Mouse (Mus musculus) heart, embryonic 15.5 days (tissue): Measurements from ENCODE around the gene Slc2a10. TPM values are rescaled to one million over a fixed set of nuclear protein-coding genes. Genes with fewer than 3 reads are reported as not detected.

Experiments used
- ATAC-seq: fragments of 200-750 bp; cut with Nextera tagmentation; replicated peaks from 2 replicates; pipeline ENCODE4 v1.8.0; 2017; ENCODE audit warnings: low read depth, moderate TSS enrichment; ENCODE audit not compliant: insufficient number of reproducible peaks, insufficient read depth, low FRiP score
- H3K27ac ChIP-seq: fragments of 300-500 bp; sonication (generic); 2 replicates; pipeline ENCODE4 v1.5.1; 2015; ENCODE audit warnings: mild to moderate bottlenecking, inconsistent platforms
- H3K27me3 ChIP-seq: fragments of 300-500 bp; sonication (generic); 2 replicates; pipeline ENCODE4 v1.6.1; 2015; ENCODE audit warnings: inconsistent platforms
- H3K36me3 ChIP-seq: fragments of 300-500 bp; sonication (generic); 2 replicates; pipeline ENCODE4 v1.6.1; 2015; ENCODE audit warnings: mild to moderate bottlenecking, inconsistent platforms
- H3K4me1 ChIP-seq: fragments of 300-500 bp; sonication (generic); replicated peaks from 2 replicates; pipeline ENCODE4 v1.6.1; 2015; ENCODE audit warnings: inconsistent platforms
- H3K4me2 ChIP-seq: fragments of 300-500 bp; sonication (generic); 2 replicates; pipeline ENCODE4 v1.6.1; 2015; ENCODE audit warnings: inconsistent platforms, mild to moderate bottlenecking, moderate library complexity
- H3K4me3 ChIP-seq: fragments of 300-500 bp; sonication (generic); 2 replicates; pipeline ENCODE4 v1.5.1; 2015; ENCODE audit warnings: mild to moderate bottlenecking, inconsistent platforms
- H3K9ac ChIP-seq: fragments of 300-500 bp; sonication (generic); 2 replicates; pipeline ENCODE4 v1.6.1; 2015; ENCODE audit warnings: mild to moderate bottlenecking, inconsistent platforms
- H3K9me3 ChIP-seq: fragments of 300-500 bp; sonication (generic); replicated peaks from 2 replicates; pipeline ENCODE4 v1.6.1; 2016; ENCODE audit warnings: inconsistent platforms
- WGBS: fragments of 180-500 bp; shearing (Covaris S2); methylation state at CpG from one replicate; pipeline ENCODE4 v1.1.7; 2015; ENCODE audit warnings: mixed read lengths; 5-methylcytosine and 5-hydroxymethylcytosine counted together
- polyA plus RNA-seq: library from polyadenylated mRNA; unstranded; fragments of >200 nt; fragmentation: Nextera tagmentation; extraction: Ambion mirVana; gene quantifications from 2 replicates; pipeline ENCODE4 v1.2.1, GENCODE M21; 2015

Slc2a10 gene
- polyA plus RNA-seq, 1 experiment from 2014 or later = 5.0 TPM

GRCm38 (mm10) chr2:165563298-165564058, 59.9 kb downstream of the Slc2a10 start:
- peaks cover 54% of the 10 kb centered on the region for H3K27me3 ChIP-seq
- no peak overlapping the region for H3K27ac ChIP-seq
- ATAC-seq = no peak
- WGBS = 2% methylated on average over 52 of the region's 52 CpGs
- H3K4me2 ChIP-seq = peak overlapping the region; percentile 79
- peaks cover 9% of the 10 kb centered on the region for H3K4me1 ChIP-seq
- H3K9me3 ChIP-seq = no peaks in the 10 kb centered on the region
- peak overlapping the region; percentile 48 for H3K4me3 ChIP-seq
- no peaks in the 10 kb centered on the region for H3K36me3 ChIP-seq
- no peak overlapping the region; the same call in 1 of the 2 replicates for H3K9ac ChIP-seq

- Histone ChIP-seq H3K27me3 (peaks cover 54% of the 10 kb centered on the region), H3K4me3 (no peak overlapping the region), H3K27ac (no peak overlapping the region), H3K36me3 (no peaks in the 10 kb centered on the region), H3K4me1 (peaks cover 9% of the 10 kb centered on the region), H3K4me2 (no peak overlapping the region), H3K9me3 (no peaks in the 10 kb centered on the region), H3K9ac (no peak overlapping the region)
- 66% methylated on average over 8 of the region's 8 CpGs for WGBS
- ATAC-seq = no peak
These were observed 60.5 kb downstream of the Slc2a10 start for GRCm38 (mm10) chr2:165564101-165564500.

DNA sequence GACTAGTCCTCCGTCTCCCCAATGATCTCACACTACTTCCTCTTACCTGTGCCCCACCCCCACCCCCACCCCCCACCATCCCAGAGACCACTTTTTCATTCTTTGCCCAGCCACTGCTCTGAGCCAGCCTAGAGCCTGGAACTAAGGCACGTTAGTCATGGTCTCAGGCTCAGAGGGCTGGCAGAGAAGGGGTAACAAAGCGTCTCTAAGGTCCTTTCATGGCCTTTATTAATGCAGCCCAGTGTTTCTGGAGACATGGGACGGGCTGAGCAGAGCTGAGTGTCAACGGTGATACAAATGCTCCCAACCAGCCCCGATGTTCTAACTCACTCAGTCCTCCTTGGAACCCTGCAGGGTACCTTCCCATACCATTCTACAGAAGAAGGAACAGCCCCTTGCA, 61.0 kb downstream of the Slc2a10 start:
- H3K9ac ChIP-seq = no peak overlapping the region
- no peaks in the 10 kb centered on the region for H3K36me3 ChIP-seq
- H3K4me2 ChIP-seq = no peak overlapping the region
- 51% methylated on average over 6 of the region's 6 CpGs for WGBS
- no peak for ATAC-seq
- H3K27ac ChIP-seq = no peak overlapping the region
- H3K4me1 ChIP-seq = peaks cover 9% of the 10 kb centered on the region
- no peaks in the 10 kb centered on the region for H3K9me3 ChIP-seq
- no peak overlapping the region for H3K4me3 ChIP-seq
- H3K27me3 ChIP-seq = peaks cover 54% of the 10 kb centered on the region

GRCm38 (mm10) chr2:165566898-165567297, 63.3 kb downstream of the Slc2a10 start:
- peaks cover 9% of the 10 kb centered on the region for H3K4me1 ChIP-seq
- H3K27ac ChIP-seq = no peak overlapping the region
- no peaks in the 10 kb centered on the region for H3K9me3 ChIP-seq
- H3K27me3 ChIP-seq = peaks cover 46% of the 10 kb centered on the region
- no peak overlapping the region for H3K4me3 ChIP-seq
- 69% methylated on average over 6 of the region's 6 CpGs for WGBS
- no peak for ATAC-seq
- no peaks in the 10 kb centered on the region for H3K36me3 ChIP-seq
- H3K4me2 ChIP-seq = no peak overlapping the region
- H3K9ac ChIP-seq = no peak overlapping the region

GRCm38 (mm10) chr2:165567820-165568219, 64.2 kb downstream of the Slc2a10 start:
- H3K9me3 ChIP-seq = no peaks in the 10 kb centered on the region
- no peak overlapping the region for H3K9ac ChIP-seq
- H3K4me3 ChIP-seq = no peak overlapping the region
- WGBS = 71% methylated on average over 9 of the region's 9 CpGs
- peaks cover 9% of the 10 kb centered on the region for H3K4me1 ChIP-seq
- no peaks in the 10 kb centered on the region for H3K36me3 ChIP-seq
- H3K27me3 ChIP-seq = peaks cover 39% of the 10 kb centered on the region
- no peak overlapping the region for H3K27ac ChIP-seq
- H3K4me2 ChIP-seq = no peak overlapping the region
- no peak for ATAC-seq

DNA sequence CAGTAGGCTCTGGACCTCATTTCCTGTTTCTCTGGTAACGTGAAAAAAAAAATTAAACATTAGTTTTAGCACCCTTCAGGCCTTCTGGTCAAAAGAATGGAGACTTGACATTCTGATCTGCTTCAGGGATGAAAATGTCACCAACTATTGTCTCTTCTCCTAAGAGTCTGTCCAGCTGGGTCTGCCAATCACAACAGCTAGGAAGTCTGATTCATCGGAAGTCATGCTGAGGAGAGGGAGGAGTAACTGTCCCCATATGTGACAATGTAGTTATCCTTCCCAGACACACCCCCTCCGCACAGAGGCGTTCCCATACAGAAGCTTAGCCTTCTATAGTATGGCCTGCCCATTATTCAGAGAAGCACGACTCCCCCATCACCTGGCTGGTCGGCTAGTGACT, 65.3 kb downstream of the Slc2a10 start:
- H3K4me2 ChIP-seq = no peak overlapping the region
- H3K4me3 ChIP-seq = no peak overlapping the region
- no peak overlapping the region for H3K27ac ChIP-seq
- peaks cover 28% of the 10 kb centered on the region for H3K27me3 ChIP-seq
- WGBS = 53% methylated on average over 6 of the region's 6 CpGs
- H3K9me3 ChIP-seq = no peaks in the 10 kb centered on the region
- ATAC-seq = no peak
- no peaks in the 10 kb centered on the region for H3K4me1 ChIP-seq
- H3K9ac ChIP-seq = no peak overlapping the region
- no peaks in the 10 kb centered on the region for H3K36me3 ChIP-seq

Other genes with a start within 250 kb of the Slc2a10 start
- 32.1 and 45.7 TPM in 2 replicates for gene Slc35c2, start 215.9 kb upstream of the Slc2a10 start, polyA plus RNA-seq
- 33.8 and 49.5 TPM in 2 replicates for gene Elmo2, start 177.3 kb upstream of the Slc2a10 start, polyA plus RNA-seq
- gene Zfp663, start 135.1 kb upstream of the Slc2a10 start, polyA plus RNA-seq = 0.20 and 0.24 TPM in 2 replicates
- gene Zfp334, start 115.5 kb upstream of the Slc2a10 start, polyA plus RNA-seq = 3.4 and 4.2 TPM in 2 replicates
- gene Ocstamp, start 103.4 kb upstream of the Slc2a10 start, polyA plus RNA-seq = 0.03 and 0.09 TPM in 2 replicates
- gene Slc13a3, start 30.6 kb upstream of the Slc2a10 start, polyA plus RNA-seq = 0.24 and 0.27 TPM in 2 replicates
- gene Trp53rka, start 10.5 kb upstream of the Slc2a10 start, polyA plus RNA-seq = 19.4 and 25.3 TPM in 2 replicates
- 1.3 and 6.4 TPM in 2 replicates for gene Eya2, start 91.2 kb downstream of the Slc2a10 start, polyA plus RNA-seq